Mouse (Mus musculus) heart, embryonic 13.5 days (tissue): ENCODE data around the gene Ftsj3. TPM values are rescaled to one million over a fixed set of nuclear protein-coding genes. Genes with fewer than 3 reads are reported as not detected.

ENCODE experiments used
- ATAC-seq: fragments of 200-750 bp; cut with Nextera tagmentation; 2 replicates; pipeline ENCODE4 v1.8.0; 2017; ENCODE audit warnings: moderate TSS enrichment; ENCODE audit not compliant: insufficient number of reproducible peaks, low FRiP score, low TSS enrichment; ENCODE audit errors: extremely low read depth
- H3K27ac ChIP-seq: fragments of 300-500 bp; sonication (generic); replicated peaks from 2 replicates; pipeline ENCODE4 v1.5.1; 2015; ENCODE audit warnings: moderate library complexity, mild to moderate bottlenecking, inconsistent platforms
- H3K27me3 ChIP-seq: fragments of 300-500 bp; sonication (generic); replicated peaks from 2 replicates; pipeline ENCODE4 v1.6.1; 2015; ENCODE audit warnings: mild to moderate bottlenecking, inconsistent platforms
- H3K36me3 ChIP-seq: fragments of 300-500 bp; sonication (generic); 2 replicates; pipeline ENCODE4 v1.6.1; 2015; ENCODE audit warnings: mild to moderate bottlenecking, inconsistent platforms
- H3K4me1 ChIP-seq: fragments of 300-500 bp; sonication (generic); 2 replicates; pipeline ENCODE4 v1.6.1; 2015; ENCODE audit warnings: inconsistent platforms
- H3K4me2 ChIP-seq: fragments of 300-500 bp; sonication (generic); 2 replicates; pipeline ENCODE4 v1.6.1; 2015; ENCODE audit warnings: inconsistent platforms, mild to moderate bottlenecking, moderate library complexity
- H3K4me3 ChIP-seq: fragments of 300-500 bp; sonication (generic); 2 replicates; pipeline ENCODE4 v1.5.1; 2015; ENCODE audit warnings: moderate library complexity, mild to moderate bottlenecking, inconsistent platforms
- H3K9ac ChIP-seq: fragments of 300-500 bp; sonication (generic); 2 replicates; pipeline ENCODE4 v1.6.1; 2015; ENCODE audit warnings: inconsistent platforms, mild to moderate bottlenecking, moderate library complexity
- H3K9me3 ChIP-seq: fragments of 300-500 bp; sonication (generic); 2 replicates; pipeline ENCODE4 v1.6.1; 2016; ENCODE audit warnings: inconsistent platforms
- WGBS: fragments of 180-500 bp; shearing (Covaris S2); methylation state at CpG from one replicate; pipeline ENCODE4 v1.1.7; 2015; ENCODE audit warnings: mixed read lengths; 5-methylcytosine and 5-hydroxymethylcytosine counted together
- polyA plus RNA-seq: library from polyadenylated mRNA; unstranded; fragments of >200 nt; fragmentation: Nextera tagmentation; extraction: Ambion mirVana; gene quantifications from 2 replicates; pipeline ENCODE4 v1.2.1, GENCODE M21; 2015

Gene Ftsj3
- polyA plus RNA-seq, 1 experiment from 2014 or later, result 36.6 TPM

DNA sequence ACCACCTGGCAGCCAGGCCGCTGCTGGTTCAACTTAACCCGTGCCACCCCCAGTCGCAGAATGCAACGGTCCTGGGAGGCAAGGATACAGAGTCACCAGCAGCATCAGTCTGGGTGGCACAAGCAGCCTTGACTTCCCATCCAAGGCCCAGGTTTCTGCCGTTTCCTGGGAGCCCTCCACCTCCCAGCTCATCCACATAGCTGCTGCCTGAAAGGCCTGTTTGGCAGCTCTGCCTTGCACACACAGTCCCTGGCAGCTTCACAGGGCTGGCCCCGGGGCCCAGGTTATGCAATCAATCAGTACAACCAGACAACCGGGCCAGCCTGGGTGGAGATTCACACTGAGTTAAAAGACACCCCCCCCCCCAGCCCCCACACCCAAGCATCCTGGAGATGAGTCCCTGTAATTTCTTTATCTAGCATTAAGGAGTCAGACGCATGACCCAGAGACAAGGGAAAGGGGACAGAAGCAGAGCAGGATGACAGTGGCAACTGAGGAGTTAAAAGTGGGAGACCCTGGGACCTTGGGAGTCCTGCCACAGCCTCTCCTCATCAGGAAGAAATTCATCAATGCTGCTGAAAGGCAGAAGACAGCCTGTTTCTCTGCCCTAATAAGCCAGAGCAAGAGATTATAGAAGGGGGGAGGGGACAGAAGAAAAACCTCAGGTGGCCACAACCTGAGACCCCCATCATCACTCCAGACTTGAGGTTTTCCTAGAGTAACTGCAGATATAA, 12.6 kb upstream of the Ftsj3 start:
- Histone ChIP-seq H3K27me3 (no peaks in the 10 kb centered on the region), H3K4me2 (peak overlapping the region; percentile 18; the same call in 1 of the 2 replicates), H3K9ac (peak overlapping the region; percentile 61), H3K27ac (peak overlapping the region; percentile 16), H3K4me1 (peaks cover 47% of the 10 kb centered on the region), H3K36me3 (peaks cover 44% of the 10 kb centered on the region), H3K4me3 (no peak overlapping the region), H3K9me3 (no peaks in the 10 kb centered on the region)
- 60% methylated on average over 8 of the region's 8 CpGs for WGBS
- ATAC-seq, result no peak

DNA sequence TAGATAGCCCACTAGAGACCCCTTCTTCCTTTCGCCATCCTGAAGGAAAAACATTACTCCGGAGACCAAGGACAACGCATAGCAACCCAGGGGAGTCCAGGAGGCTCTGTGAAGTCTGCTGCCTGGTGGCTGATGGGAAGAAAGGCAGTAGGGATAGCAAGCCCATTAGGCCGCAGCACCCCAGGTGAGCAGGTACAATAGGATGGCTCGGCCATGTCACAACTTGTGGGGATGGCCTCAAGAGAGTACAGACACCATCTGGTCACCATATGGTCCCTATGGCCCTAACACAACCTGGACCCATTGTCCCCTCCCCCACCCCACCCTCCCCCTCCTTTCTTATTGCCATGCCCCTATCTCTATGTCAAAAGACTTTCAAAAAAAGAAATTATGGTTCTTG, 12.0 kb upstream of the Ftsj3 start:
- H3K4me3 ChIP-seq, result no peak overlapping the region
- no peaks in the 10 kb centered on the region for H3K27me3 ChIP-seq
- no peak overlapping the region for H3K4me2 ChIP-seq
- H3K27ac ChIP-seq, result no peak overlapping the region
- 69% methylated on average over 5 of the region's 5 CpGs for WGBS
- H3K4me1 ChIP-seq, result peaks cover 44% of the 10 kb centered on the region
- peak overlapping the region; percentile 25; the same call in 1 of the 2 replicates for H3K9ac ChIP-seq
- no peak for ATAC-seq
- H3K9me3 ChIP-seq, result no peaks in the 10 kb centered on the region
- peaks cover 51% of the 10 kb centered on the region for H3K36me3 ChIP-seq

DNA sequence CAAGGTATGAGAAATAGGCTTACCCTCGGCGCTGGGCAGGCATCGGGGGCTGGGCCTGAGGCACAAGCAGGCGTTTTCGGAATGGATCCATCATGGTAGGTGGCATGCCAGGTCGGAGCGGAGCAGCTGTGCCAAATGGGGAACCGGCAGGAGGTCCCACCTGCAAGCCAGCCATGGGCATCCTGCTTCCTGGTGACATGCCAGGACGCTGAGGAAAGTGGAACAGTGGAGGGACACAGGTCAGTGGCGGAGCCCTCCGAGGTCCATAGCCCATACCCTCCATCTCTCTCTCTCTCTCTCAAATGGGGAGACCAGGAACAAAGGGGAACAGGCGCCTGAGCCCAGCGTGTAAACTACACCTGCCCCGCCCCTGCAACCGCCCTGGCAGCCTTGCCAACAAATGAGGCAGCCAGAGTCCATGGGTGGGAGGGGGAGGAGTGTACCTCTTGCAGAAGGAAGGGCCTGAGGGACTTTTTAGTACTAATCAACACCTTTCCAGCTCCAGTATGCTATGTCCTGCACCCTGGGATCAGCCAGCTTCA, 11.5 kb upstream of the Ftsj3 start:
- no peaks in the 10 kb centered on the region for H3K9me3 ChIP-seq
- ATAC-seq, result no peak
- peaks cover 56% of the 10 kb centered on the region for H3K36me3 ChIP-seq
- H3K27me3 ChIP-seq, result no peaks in the 10 kb centered on the region
- H3K4me3 ChIP-seq, result no peak overlapping the region
- 0 out of 2 replicates have a peak overlapping the region, but pooled peaks have one; percentile 25 for H3K9ac ChIP-seq
- H3K27ac ChIP-seq, result no peak overlapping the region
- H3K4me1 ChIP-seq, result peaks cover 44% of the 10 kb centered on the region
- H3K4me2 ChIP-seq, result no peak overlapping the region
- WGBS, result 57% methylated on average over 15 of the region's 15 CpGs

DNA sequence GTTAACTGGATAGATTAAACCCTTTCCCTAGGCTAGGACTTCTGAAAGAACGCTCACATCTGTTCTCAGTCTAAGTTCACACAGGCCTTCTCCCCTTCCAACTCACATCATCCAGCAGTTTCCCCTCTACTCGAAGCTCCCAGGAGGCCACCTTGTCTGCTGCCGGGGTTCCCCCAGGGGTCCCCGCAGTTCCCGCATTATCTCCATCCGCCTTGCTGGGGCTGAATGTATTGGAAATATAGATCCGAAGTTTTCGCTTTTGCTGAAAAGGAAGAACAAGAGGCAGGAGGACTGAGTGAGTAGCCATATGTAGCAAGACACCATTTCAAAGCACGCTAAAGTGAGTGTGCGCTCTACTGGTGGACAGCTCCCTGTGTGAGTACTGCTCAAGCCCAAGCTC, 10.6 kb upstream of the Ftsj3 start:
- H3K4me2 ChIP-seq, result no peak overlapping the region
- no peak overlapping the region for H3K9ac ChIP-seq
- WGBS, result 90% methylated on average over 10 of the region's 10 CpGs
- no peak overlapping the region for H3K27ac ChIP-seq
- no peaks in the 10 kb centered on the region for H3K9me3 ChIP-seq
- peaks cover 40% of the 10 kb centered on the region for H3K4me1 ChIP-seq
- ATAC-seq, result no peak
- H3K36me3 ChIP-seq, result peaks cover 65% of the 10 kb centered on the region
- no peak overlapping the region for H3K4me3 ChIP-seq
- no peaks in the 10 kb centered on the region for H3K27me3 ChIP-seq

DNA sequence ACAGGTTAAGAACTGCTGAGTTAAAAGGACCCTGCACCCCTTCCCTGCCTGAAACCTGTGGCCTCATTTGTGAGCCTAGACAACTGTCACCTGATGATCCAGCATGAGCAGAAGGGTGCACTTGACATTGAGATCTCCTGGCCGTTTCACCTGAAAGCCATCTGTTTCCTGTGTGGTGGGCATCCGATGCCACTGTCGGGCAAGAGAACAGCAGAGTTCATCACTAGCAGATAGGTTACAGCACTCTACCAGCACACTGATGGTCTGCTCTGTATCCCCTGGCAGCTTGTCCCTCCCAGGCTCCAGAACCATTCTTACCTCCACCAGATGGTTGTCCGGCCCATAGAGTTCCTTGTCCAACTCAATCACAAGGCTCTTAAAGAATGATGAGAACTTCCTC, 9.7 kb upstream of the Ftsj3 start:
- Histone ChIP-seq H3K9ac (no peak overlapping the region), H3K27me3 (no peaks in the 10 kb centered on the region), H3K27ac (no peak overlapping the region), H3K4me3 (no peak overlapping the region), H3K36me3 (peaks cover 74% of the 10 kb centered on the region), H3K9me3 (no peaks in the 10 kb centered on the region), H3K4me1 (peaks cover 31% of the 10 kb centered on the region), H3K4me2 (no peak overlapping the region)
- WGBS, result 87% methylated on average over 4 of the region's 4 CpGs
- no peak for ATAC-seq

DNA sequence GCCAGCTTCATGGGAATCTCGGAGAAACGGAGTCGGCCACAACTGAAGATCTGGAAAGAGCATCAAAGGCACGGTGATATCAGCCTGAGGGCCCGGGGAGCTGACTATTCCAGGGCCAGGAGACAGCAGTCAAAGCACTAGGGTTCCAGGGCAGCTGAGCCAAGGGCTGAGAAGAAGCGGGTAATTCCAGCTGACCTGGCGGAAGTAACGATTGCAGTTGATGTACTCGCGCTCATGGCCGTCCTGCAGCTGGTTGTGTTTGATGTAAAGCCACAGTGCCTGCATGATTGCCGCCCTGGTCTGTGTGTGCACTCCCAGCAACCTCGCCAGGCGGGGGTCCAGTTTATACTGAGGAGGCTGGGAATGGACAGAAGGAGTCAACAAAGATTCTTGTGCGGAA, 9.1 kb upstream of the Ftsj3 start:
- no peak for ATAC-seq
- no peaks in the 10 kb centered on the region for H3K9me3 ChIP-seq
- no peaks in the 10 kb centered on the region for H3K27me3 ChIP-seq
- WGBS, result 91% methylated on average over 15 of the region's 15 CpGs
- H3K36me3 ChIP-seq, result peaks cover 76% of the 10 kb centered on the region
- no peak overlapping the region for H3K4me2 ChIP-seq
- H3K9ac ChIP-seq, result no peak overlapping the region
- no peak overlapping the region for H3K4me3 ChIP-seq
- peaks cover 26% of the 10 kb centered on the region for H3K4me1 ChIP-seq
- no peak overlapping the region for H3K27ac ChIP-seq

DNA sequence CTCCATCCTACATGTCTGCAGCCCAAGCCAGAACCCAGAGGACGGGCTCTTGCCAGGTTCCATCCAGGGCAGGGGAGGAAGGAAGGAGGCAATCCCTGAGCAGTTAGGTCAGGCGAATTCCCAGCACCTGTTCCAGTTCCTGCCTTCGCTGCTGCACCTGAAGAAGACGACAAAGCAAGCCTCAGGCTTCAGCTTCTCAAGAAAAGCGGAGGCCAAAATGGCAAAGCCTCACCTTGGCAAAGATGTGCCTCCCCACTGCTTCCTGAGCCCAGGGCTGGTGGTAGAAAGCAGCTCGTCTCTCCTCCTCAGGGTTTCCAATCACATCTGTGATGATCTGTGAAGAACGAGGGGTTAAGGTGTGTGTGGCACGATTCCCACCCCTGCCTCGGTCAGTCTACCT, 8.1 kb upstream of the Ftsj3 start:
- Histone ChIP-seq H3K27ac (no peak overlapping the region), H3K9ac (no peak overlapping the region), H3K4me2 (no peak overlapping the region), H3K9me3 (no peaks in the 10 kb centered on the region), H3K36me3 (peaks cover 85% of the 10 kb centered on the region), H3K27me3 (no peaks in the 10 kb centered on the region), H3K4me3 (no peak overlapping the region), H3K4me1 (peaks cover 19% of the 10 kb centered on the region)
- no peak for ATAC-seq
- 91% methylated on average over 9 of the region's 9 CpGs for WGBS

DNA sequence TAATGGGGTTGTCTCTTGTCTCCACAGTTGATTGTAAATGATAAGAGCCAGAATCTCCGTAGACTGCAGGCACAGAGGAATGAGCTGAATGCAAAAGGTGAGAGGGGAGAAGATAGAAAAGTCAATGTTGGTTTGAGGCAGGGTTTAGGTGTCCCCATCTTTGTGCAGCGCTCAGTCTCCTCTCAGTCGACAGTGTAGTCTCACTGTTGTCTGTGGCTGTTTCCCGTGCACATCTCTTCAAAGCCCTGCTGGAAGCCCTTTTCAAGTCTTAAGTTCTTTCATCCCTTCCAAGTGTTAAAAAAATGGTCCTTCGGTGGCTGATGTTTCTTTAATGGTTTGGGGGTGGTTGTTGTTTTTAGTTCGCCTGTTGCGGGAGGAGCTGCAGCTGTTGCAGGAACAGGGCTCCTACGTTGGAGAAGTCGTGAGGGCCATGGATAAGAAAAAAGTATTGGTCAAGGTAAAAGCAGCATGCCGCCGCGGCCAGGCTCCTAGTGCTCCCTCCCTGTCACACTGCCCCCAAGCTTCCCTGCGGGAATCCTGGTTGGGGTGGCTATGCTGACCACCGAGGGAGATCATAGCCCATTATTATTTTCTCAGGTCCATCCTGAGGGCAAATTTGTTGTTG, 5.1 kb upstream of the Ftsj3 start:
- WGBS, result 71% methylated on average over 14 of the region's 14 CpGs
- H3K4me2 ChIP-seq, result no peak overlapping the region
- H3K9me3 ChIP-seq, result no peaks in the 10 kb centered on the region
- ATAC-seq, result no peak
- no peaks in the 10 kb centered on the region for H3K27me3 ChIP-seq
- H3K4me3 ChIP-seq, result no peak overlapping the region
- H3K4me1 ChIP-seq, result peaks cover 13% of the 10 kb centered on the region
- peaks cover 83% of the 10 kb centered on the region for H3K36me3 ChIP-seq
- H3K9ac ChIP-seq, result no peak overlapping the region
- no peak overlapping the region for H3K27ac ChIP-seq

DNA sequence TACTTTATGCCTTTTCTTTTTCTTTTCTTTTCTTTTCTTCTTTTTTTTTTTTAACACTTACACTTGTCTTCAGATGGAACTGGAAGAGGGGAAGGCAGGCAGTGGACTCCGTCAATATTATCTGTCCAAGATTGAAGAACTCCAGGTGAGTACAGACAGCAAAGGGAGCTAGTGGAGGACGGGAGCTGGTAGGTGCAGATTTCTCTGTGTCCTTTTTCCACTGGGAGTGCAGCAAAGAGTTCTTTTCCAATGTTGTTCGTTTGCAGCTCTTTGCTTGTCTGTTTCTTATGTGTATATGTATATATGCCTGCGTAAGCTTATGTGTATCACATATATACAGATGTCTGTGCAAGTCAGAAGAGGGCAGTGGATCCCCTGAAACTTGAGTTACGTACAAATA, 896 bp upstream of the Ftsj3 start:
- no peak for ATAC-seq
- Histone ChIP-seq H3K27me3 (no peaks in the 10 kb centered on the region), H3K4me3 (peak overlapping the region; percentile 80), H3K9me3 (no peaks in the 10 kb centered on the region), H3K27ac (peak overlapping the region; percentile 74; the same call in 1 of the 2 replicates), H3K36me3 (peaks cover 68% of the 10 kb centered on the region), H3K4me2 (peak overlapping the region; percentile 99), H3K4me1 (peaks cover 25% of the 10 kb centered on the region), H3K9ac (peak overlapping the region; percentile 89)
- WGBS, result 55% methylated on average over 5 of the region's 5 CpGs

DNA sequence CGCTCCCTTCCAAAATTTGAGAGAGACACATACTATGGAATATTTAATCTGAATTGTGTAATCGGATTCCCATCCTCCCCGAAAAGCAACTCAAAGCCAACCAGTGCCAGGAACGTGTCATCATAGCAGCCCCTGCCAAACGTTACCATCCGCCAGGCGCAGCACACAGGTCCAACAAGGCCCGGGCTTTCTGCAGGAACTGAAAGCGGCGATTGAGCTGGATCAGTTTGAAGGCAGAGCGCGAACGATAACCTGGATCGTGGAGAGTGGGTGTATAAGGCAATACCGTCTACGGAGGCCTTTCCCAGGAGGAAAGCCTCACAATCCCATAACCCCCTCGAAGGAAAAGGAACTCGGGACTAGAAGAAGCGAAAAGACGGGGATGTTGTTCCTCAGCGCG, 705 bp downstream of the Ftsj3 start:
- Histone ChIP-seq H3K4me2 (peak overlapping the region; percentile 99), H3K4me1 (peaks cover 25% of the 10 kb centered on the region), H3K9ac (peak overlapping the region; percentile 89), H3K4me3 (peak overlapping the region; percentile 80), H3K27me3 (no peaks in the 10 kb centered on the region), H3K27ac (peak overlapping the region; percentile 74), H3K36me3 (peaks cover 70% of the 10 kb centered on the region), H3K9me3 (no peaks in the 10 kb centered on the region)
- WGBS, result 2% methylated on average over 22 of the region's 22 CpGs
- ATAC-seq, result no peak

DNA sequence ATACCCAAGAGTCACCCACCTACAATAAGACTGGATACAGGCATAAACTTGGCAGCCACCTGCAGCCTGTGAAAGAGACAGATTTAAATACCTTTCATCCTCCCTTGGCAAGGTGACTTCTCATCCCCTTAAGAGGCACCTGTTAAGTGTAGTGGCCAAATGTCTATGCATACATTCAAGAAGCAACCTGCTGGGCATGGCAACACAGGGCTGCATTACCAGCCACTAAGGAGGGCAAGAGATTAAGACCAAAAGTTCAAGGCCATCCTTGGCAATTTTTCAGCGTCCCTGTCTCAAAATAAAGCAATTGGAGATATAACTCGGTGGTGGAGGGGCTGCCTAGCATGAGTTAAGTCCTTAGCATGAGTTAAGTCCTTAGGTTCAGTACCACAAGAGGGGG, 1.1 kb downstream of the Ftsj3 start:
- H3K9ac ChIP-seq, result peak overlapping the region; percentile 89
- peaks cover 25% of the 10 kb centered on the region for H3K4me1 ChIP-seq
- 15% methylated on average over 2 of the region's 2 CpGs for WGBS
- no peak for ATAC-seq
- peaks cover 73% of the 10 kb centered on the region for H3K36me3 ChIP-seq
- no peaks in the 10 kb centered on the region for H3K27me3 ChIP-seq
- no peaks in the 10 kb centered on the region for H3K9me3 ChIP-seq
- H3K4me2 ChIP-seq, result peak overlapping the region; percentile 99
- peak overlapping the region; percentile 80 for H3K4me3 ChIP-seq
- H3K27ac ChIP-seq, result peak overlapping the region; percentile 74; the same call in 1 of the 2 replicates
